Mouse (Mus musculus) lung, embryonic 15.5 days (tissue): Measurements from ENCODE around the gene Adgrl2. TPM values are rescaled to one million over a fixed set of nuclear protein-coding genes. Genes with fewer than 3 reads are reported as not detected.
A peak's percentile ranks its signal among the peaks of the same experiment; 100 is the strongest.

ENCODE experiments used
- ATAC-seq: fragments of 200-750 bp; cut with Nextera tagmentation; 2 replicates; pipeline ENCODE4 v1.8.0; 2017; ENCODE audit warnings: moderate number of reproducible peaks, borderline replicate concordance; ENCODE audit not compliant: low FRiP score, low TSS enrichment; ENCODE audit errors: extremely low read depth
- H3K27ac ChIP-seq: fragments of 300-500 bp; sonication (generic); 2 replicates; pipeline ENCODE4 v1.5.1; 2015; ENCODE audit warnings: moderate library complexity, mild to moderate bottlenecking, inconsistent platforms
- H3K27me3 ChIP-seq: fragments of 300-500 bp; sonication (generic); 2 replicates; pipeline ENCODE4 v1.6.1; 2015; ENCODE audit warnings: inconsistent platforms
- H3K36me3 ChIP-seq: fragments of 300-500 bp; sonication (generic); 2 replicates; pipeline ENCODE4 v1.6.1; 2015; ENCODE audit warnings: inconsistent platforms
- H3K4me1 ChIP-seq: fragments of 300-500 bp; sonication (generic); 2 replicates; pipeline ENCODE4 v1.6.1; 2015; ENCODE audit warnings: inconsistent platforms
- H3K4me2 ChIP-seq: fragments of 300-500 bp; sonication (generic); 2 replicates; pipeline ENCODE4 v1.6.1; 2015; ENCODE audit warnings: inconsistent platforms, mild to moderate bottlenecking, moderate library complexity
- H3K4me3 ChIP-seq: fragments of 300-500 bp; sonication (generic); 2 replicates; pipeline ENCODE4 v1.5.1; 2015; ENCODE audit warnings: mild to moderate bottlenecking, inconsistent platforms
- H3K9ac ChIP-seq: fragments of 300-500 bp; sonication (generic); 2 replicates; pipeline ENCODE4 v1.6.1; 2015; ENCODE audit warnings: inconsistent platforms
- H3K9me3 ChIP-seq: fragments of 300-500 bp; sonication (generic); 2 replicates; pipeline ENCODE4 v1.6.1; 2016; ENCODE audit warnings: inconsistent platforms
- WGBS: fragments of 180-500 bp; shearing (Covaris S2); methylation state at CpG from one replicate; pipeline ENCODE4 v1.1.7; 2015; 5-methylcytosine and 5-hydroxymethylcytosine counted together
- polyA plus RNA-seq: library from polyadenylated mRNA; unstranded; fragments of >200 nt; fragmentation: Nextera tagmentation; extraction: Ambion mirVana; gene quantifications from 2 replicates; pipeline ENCODE4 v1.2.1, GENCODE M21; 2015

Adgrl2 gene
- polyA plus RNA-seq, 1 experiment from 2014 or later, result 62.1 TPM

DNA sequence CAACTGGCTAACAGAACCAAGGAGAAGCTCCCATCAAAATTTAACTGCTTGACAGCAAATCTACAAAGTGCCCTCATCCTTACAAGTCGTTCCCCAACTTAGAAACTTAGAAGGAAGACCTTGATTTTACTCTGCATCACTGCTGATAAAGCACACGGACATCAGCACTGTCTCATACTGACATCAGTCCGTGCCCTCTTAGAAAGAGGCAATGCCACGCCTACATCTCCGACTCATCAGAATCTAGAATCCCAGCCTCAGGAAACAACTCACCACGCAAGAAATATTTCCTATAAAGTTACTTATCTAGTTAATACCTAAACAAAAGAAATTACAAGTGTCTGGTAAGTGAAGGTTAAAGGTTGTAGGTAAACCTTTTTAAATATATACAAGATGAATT, 43.1 kb downstream of the Adgrl2 start:
- Histone ChIP-seq H3K27me3 (no peaks in the 10 kb centered on the region), H3K4me1 (peaks cover 6% of the 10 kb centered on the region; the same call in 1 of the 2 replicates), H3K9me3 (no peaks in the 10 kb centered on the region), H3K27ac (no peak overlapping the region), H3K4me3 (no peak overlapping the region), H3K36me3 (peaks cover 6% of the 10 kb centered on the region; the same call in 1 of the 2 replicates), H3K9ac (no peak overlapping the region), H3K4me2 (no peak overlapping the region)
- ATAC-seq, result no peak
- 65% methylated on average over 6 of the region's 6 CpGs for WGBS

DNA sequence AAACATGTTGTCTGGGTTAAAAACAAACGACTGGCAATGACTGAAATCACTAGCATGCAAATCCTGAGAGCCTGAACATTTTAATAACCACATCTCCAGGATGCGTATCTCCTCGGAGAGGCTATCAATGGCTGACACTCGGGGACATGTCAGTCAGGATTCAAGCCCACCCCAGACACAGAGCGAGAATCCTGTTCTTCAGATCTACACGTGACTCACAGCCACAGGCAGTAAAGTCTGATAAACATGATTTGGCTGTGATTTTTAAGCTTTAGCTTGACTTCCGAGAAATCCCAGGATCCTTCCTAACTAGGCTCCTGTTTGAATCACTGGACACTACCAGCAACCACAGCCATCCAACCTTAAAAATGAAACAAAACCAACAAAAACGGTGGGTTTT, 44.8 kb downstream of the Adgrl2 start:
- Histone ChIP-seq H3K36me3 (no peaks in the 10 kb centered on the region), H3K4me3 (no peak overlapping the region), H3K27ac (no peak overlapping the region), H3K4me2 (no peak overlapping the region), H3K9ac (no peak overlapping the region), H3K27me3 (no peaks in the 10 kb centered on the region), H3K9me3 (no peaks in the 10 kb centered on the region), H3K4me1 (peaks cover 10% of the 10 kb centered on the region; the same call in 1 of the 2 replicates)
- WGBS, result 53% methylated on average over 8 of the region's 8 CpGs
- ATAC-seq, result no peak

DNA sequence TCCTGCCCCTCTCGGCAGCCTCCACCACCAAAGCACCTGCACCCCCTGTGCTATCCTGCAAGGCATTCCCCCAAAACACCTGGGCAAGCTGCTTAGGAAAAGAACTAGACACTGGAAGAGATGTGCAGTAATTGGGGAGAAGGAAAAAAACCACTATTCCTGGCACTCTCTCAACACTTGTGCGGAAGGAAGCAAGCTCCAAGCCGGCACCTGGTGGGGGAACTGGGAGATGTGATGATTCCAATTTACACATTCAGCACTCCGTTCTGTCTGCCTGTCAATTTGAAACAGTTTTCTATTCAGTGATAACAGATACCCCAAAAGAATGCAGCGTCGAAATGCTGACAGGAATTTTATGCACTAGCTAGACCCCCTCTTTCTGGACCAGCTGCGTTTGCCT, 50.9 kb downstream of the Adgrl2 start:
- no peak overlapping the region for H3K9ac ChIP-seq
- H3K36me3 ChIP-seq, result no peaks in the 10 kb centered on the region
- H3K27ac ChIP-seq, result no peak overlapping the region
- H3K4me2 ChIP-seq, result no peak overlapping the region
- H3K27me3 ChIP-seq, result no peaks in the 10 kb centered on the region
- no peak overlapping the region for H3K4me3 ChIP-seq
- ATAC-seq, result no peak
- H3K4me1 ChIP-seq, result peaks cover 16% of the 10 kb centered on the region
- no peaks in the 10 kb centered on the region for H3K9me3 ChIP-seq
- 18% methylated on average over 7 of the region's 7 CpGs for WGBS

DNA sequence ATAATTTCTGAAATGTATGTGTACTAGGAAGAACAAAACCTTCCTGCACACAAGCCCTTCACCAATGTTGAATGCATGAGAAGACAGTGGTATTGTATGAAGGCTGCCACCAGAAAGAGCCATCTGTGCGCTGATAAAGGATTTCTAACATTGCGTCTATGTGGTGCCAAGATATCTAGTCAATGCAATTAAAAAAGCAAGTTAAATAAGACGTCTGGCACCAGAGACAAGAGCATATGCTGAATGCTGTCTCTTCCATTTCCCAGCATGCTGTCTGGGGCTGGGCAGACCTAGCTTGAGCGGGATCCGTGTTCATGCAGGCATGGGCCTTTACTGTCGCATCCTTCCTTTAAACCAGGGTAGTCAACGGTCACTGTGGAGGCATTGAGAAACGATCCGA, 55.3 kb downstream of the Adgrl2 start:
- Histone ChIP-seq H3K27ac (no peak overlapping the region), H3K9me3 (no peaks in the 10 kb centered on the region), H3K4me1 (peaks cover 23% of the 10 kb centered on the region), H3K9ac (no peak overlapping the region), H3K36me3 (no peaks in the 10 kb centered on the region), H3K4me2 (no peak overlapping the region), H3K4me3 (no peak overlapping the region), H3K27me3 (no peaks in the 10 kb centered on the region)
- no peak for ATAC-seq
- 81% methylated on average over 9 of the region's 9 CpGs for WGBS

DNA sequence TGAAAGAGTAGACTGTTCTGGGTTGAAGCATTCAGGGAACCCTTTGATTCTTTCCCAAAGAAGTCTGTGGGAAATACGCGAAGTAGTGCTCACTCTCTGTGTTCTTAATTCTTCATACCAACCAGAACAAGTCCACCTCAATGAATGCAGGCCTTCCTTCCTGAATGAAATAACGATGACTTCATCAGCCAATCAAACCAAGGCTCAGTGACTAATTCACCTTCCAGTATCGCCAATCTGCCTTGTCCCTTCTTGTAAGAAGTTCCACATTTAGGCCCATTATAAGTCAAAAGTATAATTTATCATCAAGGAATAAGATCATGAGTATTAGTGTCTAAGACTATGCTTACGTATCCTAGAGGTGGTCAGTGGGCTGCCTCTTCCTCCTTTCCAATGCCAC, 56.1 kb downstream of the Adgrl2 start:
- H3K36me3 ChIP-seq, result no peaks in the 10 kb centered on the region
- WGBS, result 73% methylated on average over 5 of the region's 5 CpGs
- H3K27me3 ChIP-seq, result no peaks in the 10 kb centered on the region
- no peak overlapping the region for H3K27ac ChIP-seq
- ATAC-seq, result no peak
- H3K4me3 ChIP-seq, result no peak overlapping the region
- no peaks in the 10 kb centered on the region for H3K9me3 ChIP-seq
- H3K4me1 ChIP-seq, result peaks cover 18% of the 10 kb centered on the region
- no peak overlapping the region for H3K4me2 ChIP-seq
- no peak overlapping the region for H3K9ac ChIP-seq

DNA sequence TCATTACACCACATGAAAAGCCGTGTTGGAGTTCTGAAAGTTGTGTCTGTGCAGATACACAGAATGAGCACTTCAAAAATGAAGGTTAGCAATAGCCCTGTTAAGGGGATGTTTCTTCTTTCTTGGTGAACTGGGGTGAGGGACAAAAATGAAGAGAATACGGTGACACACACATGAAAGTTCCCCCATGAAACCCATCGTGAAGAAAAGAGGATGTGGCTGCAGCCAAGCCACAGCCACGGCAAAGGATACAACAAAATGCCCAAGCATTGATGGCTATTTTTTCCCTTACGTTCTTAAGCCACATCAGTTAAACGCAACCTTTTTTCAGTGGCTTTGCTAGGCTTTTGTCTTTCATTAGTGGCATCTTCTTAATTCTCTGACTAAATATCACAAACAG, 57.2 kb downstream of the Adgrl2 start:
- H3K4me1 ChIP-seq, result peaks cover 19% of the 10 kb centered on the region
- 68% methylated on average over 6 of the region's 6 CpGs for WGBS
- no peaks in the 10 kb centered on the region for H3K9me3 ChIP-seq
- no peak overlapping the region for H3K4me2 ChIP-seq
- H3K36me3 ChIP-seq, result no peaks in the 10 kb centered on the region
- no peak overlapping the region for H3K4me3 ChIP-seq
- no peaks in the 10 kb centered on the region for H3K27me3 ChIP-seq
- no peak overlapping the region for H3K27ac ChIP-seq
- no peak overlapping the region for H3K9ac ChIP-seq
- ATAC-seq, result no peak

DNA sequence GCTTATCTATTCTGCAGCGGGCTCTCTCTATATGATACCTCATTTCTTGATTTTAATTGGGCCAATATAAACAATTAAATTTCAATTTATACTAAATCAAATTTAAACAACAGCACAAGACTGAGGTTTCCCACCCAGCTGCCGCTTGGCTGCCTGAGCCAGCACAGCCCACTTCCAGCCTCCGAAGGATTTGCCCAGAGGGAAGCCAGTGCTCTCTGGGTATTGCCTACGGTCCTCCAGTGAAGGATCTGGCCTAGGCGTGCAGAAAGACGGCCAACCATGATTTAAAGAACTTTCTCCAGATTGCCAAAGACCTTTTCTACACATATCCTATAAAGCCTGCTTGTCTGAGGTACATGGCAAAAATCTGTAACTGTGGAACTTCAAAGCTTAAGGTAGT, 59.4 kb downstream of the Adgrl2 start:
- no peaks in the 10 kb centered on the region for H3K9me3 ChIP-seq
- H3K4me3 ChIP-seq, result no peak overlapping the region
- H3K27me3 ChIP-seq, result no peaks in the 10 kb centered on the region
- 0 out of 2 replicates have a peak, but pooled peaks have one; percentile 57 for ATAC-seq
- H3K4me1 ChIP-seq, result peaks cover 29% of the 10 kb centered on the region
- no peak overlapping the region for H3K27ac ChIP-seq
- H3K4me2 ChIP-seq, result no peak overlapping the region
- no peaks in the 10 kb centered on the region for H3K36me3 ChIP-seq
- WGBS, result 51% methylated on average over 6 of the region's 6 CpGs
- H3K9ac ChIP-seq, result no peak overlapping the region

DNA sequence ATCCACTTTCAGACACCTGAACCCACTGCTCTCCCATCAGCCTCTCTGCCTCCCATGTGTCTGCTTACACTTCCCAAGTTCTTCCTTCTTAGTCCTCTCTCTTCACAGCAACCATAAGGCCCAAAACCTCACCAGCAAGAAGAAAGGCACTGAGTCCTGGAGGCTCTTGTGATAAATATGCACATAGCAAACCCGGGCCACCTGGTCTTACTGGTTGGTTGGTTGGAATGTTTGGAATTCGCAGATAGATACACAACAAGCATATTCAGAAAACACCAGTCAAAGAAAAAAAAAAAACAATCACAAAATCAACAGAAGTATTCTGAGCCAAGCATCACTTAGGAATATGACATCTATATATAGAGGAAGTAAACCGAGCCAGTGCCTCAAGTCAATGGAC, 64.0 kb downstream of the Adgrl2 start:
- Histone ChIP-seq H3K9ac (no peak overlapping the region), H3K27ac (peak overlapping the region; percentile 29; the same call in 1 of the 2 replicates), H3K4me2 (no peak overlapping the region), H3K4me3 (no peak overlapping the region), H3K4me1 (peaks cover 32% of the 10 kb centered on the region), H3K9me3 (no peaks in the 10 kb centered on the region), H3K36me3 (no peaks in the 10 kb centered on the region), H3K27me3 (no peaks in the 10 kb centered on the region)
- no peak for ATAC-seq
- WGBS, result 48% methylated on average over 3 of the region's 3 CpGs

DNA sequence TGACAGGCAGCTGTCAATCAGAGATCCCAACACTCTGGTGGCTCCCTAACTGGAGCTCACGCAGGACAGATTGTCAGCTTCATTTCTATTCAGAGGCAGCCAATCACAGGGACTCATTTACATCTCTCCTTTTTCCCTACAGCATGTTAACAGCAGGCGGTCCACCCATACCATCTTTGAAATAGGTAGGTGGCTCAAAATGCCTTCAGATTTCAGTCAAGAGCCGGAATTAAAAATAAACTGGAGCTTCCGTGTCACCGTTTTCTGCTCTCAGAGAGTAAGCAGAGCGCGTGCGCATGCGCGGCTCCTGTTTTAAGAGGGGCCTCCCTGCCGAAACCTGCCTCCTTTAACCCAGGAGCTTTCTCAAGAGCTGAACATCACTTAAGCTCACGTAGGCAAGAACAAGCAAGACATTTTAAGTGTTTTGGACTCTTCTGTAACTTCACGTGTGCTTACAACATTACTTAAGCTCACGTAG, 67.7 kb downstream of the Adgrl2 start:
- ATAC-seq, result no peak
- H3K9me3 ChIP-seq, result no peaks in the 10 kb centered on the region
- H3K36me3 ChIP-seq, result no peaks in the 10 kb centered on the region
- H3K4me2 ChIP-seq, result no peak overlapping the region
- H3K27me3 ChIP-seq, result no peaks in the 10 kb centered on the region
- WGBS, result 72% methylated on average over 14 of the region's 14 CpGs
- no peak overlapping the region for H3K9ac ChIP-seq
- peaks cover 19% of the 10 kb centered on the region for H3K4me1 ChIP-seq
- H3K4me3 ChIP-seq, result no peak overlapping the region
- no peak overlapping the region; the same call in 1 of the 2 replicates for H3K27ac ChIP-seq

DNA sequence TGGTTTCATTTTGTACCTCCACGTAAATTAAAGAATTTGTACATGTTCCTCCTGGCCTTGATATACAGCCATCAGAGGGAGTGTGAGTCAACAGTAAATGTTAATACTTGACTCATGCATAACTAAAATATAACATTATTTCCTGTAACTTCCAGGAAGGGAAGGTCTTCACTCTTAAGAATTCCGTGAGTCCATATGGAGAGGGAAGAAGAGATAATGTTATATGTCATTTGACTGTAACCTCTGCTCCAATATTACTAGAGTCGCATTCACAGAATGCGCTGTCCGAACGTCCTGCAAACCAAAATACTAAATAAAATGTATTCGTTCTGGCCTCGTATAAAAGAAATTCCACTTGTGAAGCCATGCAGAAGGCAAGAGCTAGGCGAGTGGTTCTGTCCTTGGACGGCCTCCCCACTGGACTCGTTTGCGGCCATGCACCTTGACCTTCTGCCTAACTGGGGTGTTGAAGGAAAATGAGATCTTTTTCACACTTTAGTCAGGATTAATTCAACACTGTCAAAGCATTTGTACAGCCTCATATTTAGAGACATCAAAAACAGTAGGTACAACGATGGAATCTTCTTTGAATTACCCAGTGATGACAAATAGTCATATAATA, 68.3 kb downstream of the Adgrl2 start:
- Histone ChIP-seq H3K9ac (no peak overlapping the region), H3K4me2 (no peak overlapping the region), H3K27ac (no peak overlapping the region), H3K36me3 (no peaks in the 10 kb centered on the region), H3K4me1 (peaks cover 19% of the 10 kb centered on the region), H3K27me3 (no peaks in the 10 kb centered on the region), H3K4me3 (no peak overlapping the region), H3K9me3 (no peaks in the 10 kb centered on the region)
- WGBS, result 80% methylated on average over 13 of the region's 13 CpGs
- no peak for ATAC-seq

DNA sequence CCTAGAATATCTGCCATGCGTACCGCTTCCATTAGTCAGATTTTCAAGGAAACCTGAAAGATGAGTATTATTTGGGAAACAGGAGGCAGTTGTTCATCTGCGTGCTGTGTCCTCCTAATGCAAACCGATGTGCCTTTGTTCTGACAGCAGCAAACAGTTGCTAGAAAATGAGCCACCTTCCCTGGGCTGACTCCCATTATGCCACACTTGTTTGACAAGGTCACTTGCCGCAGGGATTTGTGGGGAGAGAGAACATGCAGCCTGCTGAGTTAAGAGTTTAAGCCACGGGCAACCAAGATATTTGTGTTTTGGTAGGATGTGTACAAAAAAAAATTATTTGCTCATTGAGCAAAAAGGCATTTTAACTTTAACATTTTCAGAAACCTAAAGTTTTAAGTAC, 69.5 kb downstream of the Adgrl2 start:
- ATAC-seq, result no peak
- 66% methylated on average over 6 of the region's 6 CpGs for WGBS
- Histone ChIP-seq H3K9me3 (no peaks in the 10 kb centered on the region), H3K27me3 (no peaks in the 10 kb centered on the region), H3K4me1 (peaks cover 19% of the 10 kb centered on the region), H3K27ac (no peak overlapping the region), H3K9ac (no peak overlapping the region), H3K4me2 (no peak overlapping the region), H3K36me3 (no peaks in the 10 kb centered on the region), H3K4me3 (no peak overlapping the region)

DNA sequence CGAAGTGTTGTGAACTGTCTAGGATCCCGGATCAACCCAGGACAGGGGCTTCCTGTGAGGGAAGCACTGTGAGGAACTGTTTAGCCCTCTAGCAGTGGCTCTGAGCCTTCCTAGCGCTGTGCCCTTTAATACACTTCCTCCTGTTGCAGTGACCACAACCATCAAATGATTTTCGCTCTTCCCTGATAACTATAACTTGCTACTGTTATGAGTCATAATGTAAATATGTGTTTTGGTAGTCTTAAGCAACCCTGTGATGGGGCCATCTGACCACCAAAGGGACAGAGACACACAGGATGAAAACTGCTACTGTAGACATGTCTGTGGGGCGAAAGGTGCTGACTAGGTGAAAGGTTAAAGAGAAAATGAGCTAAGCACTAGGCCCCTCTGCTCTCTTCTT, 71.9 kb downstream of the Adgrl2 start:
- H3K4me3 ChIP-seq, result no peak overlapping the region
- H3K9me3 ChIP-seq, result no peaks in the 10 kb centered on the region
- no peak overlapping the region for H3K4me2 ChIP-seq
- no peak overlapping the region for H3K9ac ChIP-seq
- H3K27ac ChIP-seq, result no peak overlapping the region
- peaks cover 21% of the 10 kb centered on the region for H3K4me1 ChIP-seq
- no peak for ATAC-seq
- WGBS, result 62% methylated on average over 5 of the region's 5 CpGs
- H3K36me3 ChIP-seq, result no peaks in the 10 kb centered on the region
- H3K27me3 ChIP-seq, result no peaks in the 10 kb centered on the region

DNA sequence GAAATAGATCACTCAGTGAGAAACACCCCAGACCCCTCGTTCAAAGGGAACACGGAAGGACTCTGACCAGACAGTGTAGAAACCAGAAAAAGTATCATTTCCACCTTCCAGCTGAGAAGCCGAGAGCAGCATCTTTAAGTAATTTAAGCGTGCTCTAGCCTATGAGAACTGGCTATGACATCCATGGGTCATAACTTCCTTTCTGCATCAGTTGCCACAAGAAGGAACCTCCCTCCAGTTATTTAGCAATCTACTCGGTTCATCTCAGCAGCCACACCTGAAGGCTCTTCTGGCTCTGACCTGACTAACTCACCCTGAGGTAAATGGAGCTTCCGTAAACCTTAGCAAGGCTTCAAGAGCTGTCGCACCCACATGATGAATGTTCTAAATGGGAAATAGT, 72.5 kb downstream of the Adgrl2 start:
- no peak for ATAC-seq
- Histone ChIP-seq H3K27ac (no peak overlapping the region), H3K4me2 (no peak overlapping the region), H3K9ac (no peak overlapping the region), H3K27me3 (no peaks in the 10 kb centered on the region), H3K4me1 (peaks cover 21% of the 10 kb centered on the region), H3K36me3 (no peaks in the 10 kb centered on the region), H3K4me3 (no peak overlapping the region), H3K9me3 (no peaks in the 10 kb centered on the region)
- WGBS, result 76% methylated on average over 7 of the region's 7 CpGs
